Mouse (Mus musculus): ENCODE measurements around the gene Aldh4a1.
A peak's percentile ranks its signal among the peaks of the same experiment; 100 is the strongest.

The Aldh4a1 gene

GRCm38 (mm10) chr4:139622373-139623282, at the start of gene Aldh4a1:
TSS of gene Aldh4a1 (plus strand) at chr4:139622866.
- peak; percentile 49; the same call in 1 of the 2 replicates for TF ChIP-seq GATA4 (IDR thresholded peaks at IDR 0.05; ENCODE audit: insufficient replicate concordance, low read length)

DNA sequence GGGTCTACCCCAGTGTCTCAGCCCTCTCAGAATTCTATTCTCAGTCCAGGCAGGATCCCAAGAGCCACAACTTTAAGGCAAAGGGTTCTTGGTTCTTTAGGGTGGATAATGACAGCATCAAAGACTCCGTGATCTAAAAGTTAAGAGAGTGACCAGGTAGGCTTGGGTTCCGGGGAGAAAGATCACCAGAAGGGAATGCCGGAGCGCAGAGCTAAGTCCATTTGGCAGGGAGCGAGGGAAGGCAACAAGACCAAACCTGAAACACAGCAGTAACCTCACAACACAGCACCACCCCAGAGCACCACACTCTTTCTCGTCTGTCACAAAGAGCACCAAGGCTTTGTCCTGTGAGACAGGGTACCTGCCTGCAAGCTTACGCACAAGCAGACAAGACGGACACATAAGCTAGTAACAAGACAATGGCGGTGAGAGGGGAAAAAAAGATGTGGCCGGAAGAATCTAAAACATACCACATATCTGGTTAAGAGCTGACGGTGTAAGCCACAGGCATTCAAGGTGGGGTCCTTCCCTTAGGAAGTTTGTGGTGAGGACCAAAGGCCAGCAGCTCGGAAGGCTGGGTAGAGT, 49.6 kb upstream of the Aldh4a1 start:
- TF ChIP-seq GATA4 (IDR thresholded peaks at IDR 0.05; ENCODE audit: insufficient replicate concordance, low read length) = no peak

DNA sequence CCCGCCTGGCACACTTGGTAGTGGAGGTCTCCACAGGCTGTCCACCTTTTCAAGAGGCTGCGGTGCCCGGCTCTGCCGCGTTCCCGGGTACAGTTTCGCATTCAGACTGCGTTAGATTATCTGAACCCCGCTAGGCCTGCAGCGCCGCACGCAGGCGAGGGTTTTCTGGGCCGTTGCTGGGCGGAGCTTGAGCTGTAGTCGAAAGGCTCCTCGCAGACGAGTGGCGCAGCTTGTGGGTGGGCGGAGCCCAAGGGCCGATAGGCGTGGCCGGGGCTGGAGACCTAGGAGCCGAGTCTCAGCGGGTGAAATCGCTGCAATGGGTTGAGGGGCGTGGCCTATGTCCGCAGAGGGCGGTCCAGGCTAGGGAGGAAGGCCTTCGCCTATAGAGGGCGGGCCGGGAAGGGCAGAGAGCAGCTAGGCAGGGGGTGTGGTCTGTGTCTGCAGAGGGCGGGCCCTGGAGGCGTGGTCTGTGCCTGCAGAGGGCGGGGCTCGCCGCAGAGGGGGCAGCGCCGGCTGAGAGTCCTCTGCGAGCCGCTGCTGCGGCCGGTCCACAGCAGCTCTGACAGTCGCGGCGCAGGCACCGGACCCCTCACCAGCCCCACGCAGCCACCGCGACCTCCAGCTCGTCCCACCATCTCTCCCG, 48.4 kb upstream of the Aldh4a1 start:
- peak; percentile 82; the same call in 1 of the 2 replicates for TF ChIP-seq GATA4 (IDR thresholded peaks at IDR 0.05; ENCODE audit: insufficient replicate concordance, low read length)

DNA sequence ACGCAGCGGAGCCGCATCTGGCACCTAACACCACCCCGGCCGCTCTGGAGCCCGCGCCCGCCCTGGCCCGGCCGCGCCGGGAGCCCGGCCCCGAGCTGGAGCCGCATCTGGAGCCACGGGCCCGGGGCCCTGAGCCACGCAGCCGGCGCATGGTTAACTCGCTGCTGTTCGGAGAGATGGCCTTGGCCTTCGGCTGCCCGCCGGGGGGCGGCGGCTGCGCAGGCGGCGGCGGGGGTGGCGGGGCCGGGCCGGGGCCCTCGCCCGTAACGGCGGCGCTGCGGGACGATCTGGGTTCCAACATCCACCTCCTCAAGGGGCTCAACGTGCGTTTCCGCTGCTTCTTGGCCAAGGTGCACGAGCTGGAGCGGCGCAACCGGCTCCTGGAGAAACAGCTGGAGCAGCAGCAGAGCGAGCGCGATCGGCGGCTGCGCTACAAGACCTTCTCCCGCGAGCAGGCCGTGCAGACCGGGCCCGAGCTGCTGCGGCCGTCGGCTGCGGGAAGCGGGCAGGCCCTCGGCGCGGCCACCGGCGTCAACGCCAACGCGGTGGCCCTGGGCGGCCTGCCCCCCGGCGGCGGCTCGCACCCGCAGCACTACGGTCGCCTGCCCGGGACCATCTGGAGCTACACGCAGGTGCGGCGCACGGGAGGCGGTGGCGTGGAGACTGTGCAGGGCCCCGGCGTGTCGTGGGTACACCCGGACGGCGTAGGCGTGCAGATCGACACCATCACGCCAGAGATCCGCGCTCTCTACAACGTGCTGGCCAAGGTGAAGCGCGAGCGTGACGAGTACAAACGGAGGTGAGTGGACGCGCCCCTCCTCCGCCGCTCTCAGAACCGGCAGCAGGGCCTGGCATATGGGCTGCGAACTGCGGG, 47.6 kb upstream of the Aldh4a1 start:
- TF ChIP-seq GATA4 (IDR thresholded peaks at IDR 0.05; ENCODE audit: insufficient replicate concordance, low read length) = no peak

DNA sequence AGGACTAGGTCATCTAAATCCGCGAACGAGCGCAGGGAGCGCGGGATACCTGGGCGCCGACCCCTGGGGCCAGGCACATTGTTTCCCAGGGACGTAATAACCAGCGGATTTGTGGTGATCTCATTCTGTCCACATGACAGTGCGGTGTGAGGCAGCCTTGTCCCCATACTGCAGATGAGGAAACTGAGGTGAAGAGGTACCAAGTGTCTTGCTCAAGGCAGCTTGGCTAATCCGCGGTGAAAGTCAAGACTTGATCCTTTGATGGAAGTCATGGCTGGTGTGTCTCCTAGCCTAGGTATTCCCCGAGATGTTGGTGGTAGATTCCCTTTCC, 47.0 kb upstream of the Aldh4a1 start:
- TF ChIP-seq GATA4 (IDR thresholded peaks at IDR 0.05; ENCODE audit: insufficient replicate concordance, low read length) = no peak

GRCm38 (mm10) chr4:139576251-139576880, 46.3 kb upstream of the Aldh4a1 start:
- no peak for TF ChIP-seq GATA4 (IDR thresholded peaks at IDR 0.05; ENCODE audit: insufficient replicate concordance, low read length)

GRCm38 (mm10) chr4:139577006-139577405, 45.7 kb upstream of the Aldh4a1 start:
- TF ChIP-seq GATA4 (IDR thresholded peaks at IDR 0.05; ENCODE audit: insufficient replicate concordance, low read length) = no peak

DNA sequence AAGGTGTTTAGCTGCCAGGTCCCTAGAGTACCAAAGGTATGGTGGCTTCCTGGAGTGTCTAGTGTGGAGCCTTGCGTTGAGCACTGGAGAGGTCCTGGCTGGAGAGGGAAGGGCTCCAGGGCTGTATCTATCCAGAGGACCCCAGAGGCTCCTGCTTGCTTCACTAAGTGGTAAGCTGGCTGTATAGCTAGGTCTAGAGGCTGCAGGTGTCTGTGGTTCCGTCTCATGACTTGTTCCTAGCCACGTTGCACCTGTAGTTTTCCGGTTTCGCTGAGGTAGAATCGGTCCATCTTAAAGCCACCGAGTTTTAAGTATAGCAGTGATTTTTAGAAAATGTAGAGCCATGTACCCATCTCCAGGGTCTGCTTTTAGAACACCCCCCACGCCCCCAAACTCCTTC, 44.3 kb upstream of the Aldh4a1 start:
- no peak for TF ChIP-seq GATA4 (IDR thresholded peaks at IDR 0.05; ENCODE audit: insufficient replicate concordance, low read length)

- no peak for TF ChIP-seq GATA4 (IDR thresholded peaks at IDR 0.05; ENCODE audit: insufficient replicate concordance, low read length)
Measured at GRCm38 (mm10) chr4:139579003-139579402, 43.7 kb upstream of the Aldh4a1 start.

- no peak for TF ChIP-seq GATA4 (IDR thresholded peaks at IDR 0.05; ENCODE audit: insufficient replicate concordance, low read length)
Measured at GRCm38 (mm10) chr4:139579466-139579865, 43.2 kb upstream of the Aldh4a1 start.

DNA sequence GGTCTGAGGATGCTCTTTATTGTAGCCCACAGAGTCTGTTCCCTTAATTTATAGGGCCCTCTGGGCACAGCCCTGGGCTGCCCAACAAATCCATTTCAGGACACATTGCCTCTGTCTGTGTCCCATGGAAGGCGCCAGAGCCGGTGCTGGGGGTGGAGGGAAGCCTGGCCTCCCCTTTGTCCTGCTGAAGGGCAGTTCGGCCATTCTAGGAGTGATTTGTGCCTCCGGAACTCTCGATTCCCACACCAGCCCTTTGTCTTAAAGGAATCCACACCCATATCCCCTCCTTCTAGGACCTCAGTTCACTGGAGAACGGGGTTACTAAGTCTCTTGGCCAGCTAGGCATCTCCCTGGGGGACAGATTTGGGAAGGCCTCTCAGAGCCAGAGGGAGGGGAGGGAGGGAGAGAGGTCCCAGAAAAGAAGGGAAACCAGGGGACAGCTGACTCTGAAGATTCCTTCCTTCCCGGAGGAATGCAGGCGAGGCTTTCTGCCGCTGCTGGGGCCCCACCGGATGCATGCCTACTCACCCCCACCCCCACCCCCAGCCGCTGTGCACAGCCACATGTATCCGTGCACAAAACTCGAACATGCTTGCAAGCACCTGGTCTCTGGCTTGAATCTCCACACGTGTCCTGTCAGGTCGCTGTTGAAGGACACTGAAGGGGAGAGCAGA, 41.9 kb upstream of the Aldh4a1 start:
- TF ChIP-seq GATA4 (IDR thresholded peaks at IDR 0.05; ENCODE audit: insufficient replicate concordance, low read length) = no peak

DNA sequence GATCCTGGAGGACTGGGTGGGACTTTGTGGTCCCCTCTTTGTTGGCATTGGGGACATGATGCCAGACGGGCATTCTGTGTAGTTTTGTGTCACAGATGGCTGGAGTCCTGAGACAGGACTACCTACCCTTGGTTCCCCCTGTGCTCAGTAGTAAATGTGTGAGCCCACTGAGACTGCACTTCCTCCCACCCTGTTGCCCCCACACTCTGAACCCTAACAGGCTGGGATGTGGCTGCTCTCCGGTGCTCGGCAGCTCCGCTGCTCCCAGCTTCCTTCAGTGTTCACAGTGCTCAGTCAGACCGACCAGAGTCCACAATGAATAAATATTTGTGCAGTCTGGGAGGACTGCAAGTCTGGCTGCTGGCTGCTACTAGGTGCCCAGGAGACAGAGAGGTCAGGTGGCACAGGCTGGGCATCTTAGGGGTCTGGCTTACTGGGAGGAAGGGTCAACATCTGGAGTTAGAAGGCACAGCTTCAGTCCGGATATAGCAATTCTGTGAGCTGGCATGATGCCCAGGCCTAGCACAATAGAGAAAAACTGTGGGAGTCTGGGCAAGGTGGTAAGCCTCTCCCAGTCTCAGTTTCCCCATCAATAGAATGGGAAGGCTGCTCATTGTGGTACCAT, 41.1 kb upstream of the Aldh4a1 start:
- no peak for TF ChIP-seq GATA4 (IDR thresholded peaks at IDR 0.05; ENCODE audit: insufficient replicate concordance, low read length)

GRCm38 (mm10) chr4:139582346-139582745, 40.3 kb upstream of the Aldh4a1 start:
- TF ChIP-seq GATA4 (IDR thresholded peaks at IDR 0.05; ENCODE audit: insufficient replicate concordance, low read length) = no peak

GRCm38 (mm10) chr4:139582903-139583302, 39.8 kb upstream of the Aldh4a1 start:
- no peak for TF ChIP-seq GATA4 (IDR thresholded peaks at IDR 0.05; ENCODE audit: insufficient replicate concordance, low read length)

Measured in liver, adult (tissue).